Mouse (Mus musculus): ENCODE data around the gene Cbfa2t3.

The Cbfa2t3 gene

DNA sequence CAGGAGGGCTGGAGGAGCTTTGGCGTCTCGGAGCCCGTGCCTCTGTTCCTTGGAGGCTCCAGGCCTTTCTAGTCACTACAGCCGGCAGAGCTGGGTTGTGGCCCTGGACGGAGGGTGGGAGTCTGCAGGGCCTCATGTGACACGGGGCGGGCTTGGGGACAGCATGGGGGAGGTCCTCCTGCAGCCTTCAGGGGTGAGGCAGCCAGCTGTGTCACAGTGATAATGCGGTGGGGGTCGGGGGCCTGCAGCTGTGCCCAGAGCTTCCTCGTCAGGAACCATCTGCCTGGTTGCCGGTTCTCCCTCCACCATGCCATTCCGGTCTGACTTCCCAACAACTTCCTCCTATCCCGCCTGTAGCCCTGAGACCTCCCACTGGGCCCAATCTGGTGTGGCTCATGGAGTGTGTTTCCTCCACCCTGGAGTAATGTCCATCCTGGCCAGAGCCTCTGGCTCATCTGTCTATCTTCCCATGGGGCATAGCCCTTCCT lies at the start of gene Cbfa2t3:
Cbfa2t3 (minus strand) TSS at position 105 of the 488 bp plus-strand sequence.
- no peak for DNase-seq (ENCODE audit: low spot score)

DNA sequence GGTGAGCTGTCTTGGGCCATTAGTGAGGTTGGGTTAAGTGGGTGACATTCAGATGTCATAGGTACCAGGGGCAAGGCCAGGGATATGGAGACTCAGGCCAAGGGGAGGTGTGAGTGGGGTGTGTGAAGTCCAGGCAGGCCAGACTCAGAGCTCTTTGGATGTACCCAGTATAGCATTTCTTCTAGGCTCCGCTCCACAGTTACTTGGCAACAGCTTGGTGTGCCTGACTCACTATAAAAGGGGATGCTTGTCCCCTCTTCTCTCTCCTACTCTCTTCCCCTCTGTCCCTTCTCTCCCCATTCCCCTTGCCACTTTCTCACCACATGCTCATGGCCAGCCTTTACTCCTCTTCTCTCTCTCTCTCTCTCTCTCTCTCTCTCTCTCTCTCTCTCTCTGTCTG lies 48.9 kb upstream of the Cbfa2t3 start:
- DNase-seq (ENCODE audit: low spot score), result no peak

DNA sequence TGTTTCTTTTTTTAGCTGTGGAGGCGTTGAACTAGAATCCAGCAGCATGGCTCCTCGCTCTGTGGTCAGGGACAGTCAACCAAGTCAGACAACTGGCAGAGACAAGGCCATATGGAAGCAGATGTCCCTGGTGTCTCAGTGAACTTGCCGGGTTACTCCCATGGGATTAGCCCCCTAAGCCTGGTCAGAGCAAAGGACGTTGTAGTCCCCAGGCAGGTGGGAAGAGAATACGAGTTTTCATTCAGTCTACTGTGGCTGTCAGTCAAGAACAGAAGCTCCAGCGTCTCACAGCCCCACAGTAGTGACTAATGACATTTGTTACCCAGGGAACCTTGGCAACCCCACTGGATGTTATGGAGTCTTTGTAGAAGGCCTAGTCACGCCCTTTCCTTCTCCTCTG lies 47.5 kb upstream of the Cbfa2t3 start:
- peak; percentile 46 for DNase-seq (ENCODE audit: low spot score)

DNA sequence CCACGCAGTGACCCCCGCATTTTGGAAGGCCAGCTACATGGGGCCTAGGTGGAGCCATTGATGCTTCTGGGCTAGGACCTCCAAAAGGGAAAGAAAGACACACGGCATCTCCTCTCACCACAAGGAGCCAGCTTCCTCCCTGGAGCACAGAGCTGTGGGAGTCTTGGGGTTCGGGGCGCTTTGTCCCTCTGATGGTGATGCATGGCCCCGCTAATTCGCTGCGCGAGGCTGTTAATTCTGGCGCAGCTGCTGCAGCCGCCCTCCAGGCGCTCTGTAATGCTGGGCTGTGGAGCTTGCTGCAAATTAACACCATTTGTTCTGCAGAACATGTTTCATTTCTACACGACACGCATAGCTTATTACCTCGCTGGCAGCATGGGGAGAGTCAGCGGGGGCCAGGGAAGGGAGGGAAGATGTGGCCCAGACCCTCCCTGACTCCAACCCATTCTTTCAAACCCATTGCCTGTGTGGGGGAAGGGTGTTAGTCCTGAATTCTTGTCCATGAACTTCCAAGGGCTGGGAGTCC lies 46.9 kb upstream of the Cbfa2t3 start:
- DNase-seq (ENCODE audit: low spot score), result peak; percentile 53

DNA sequence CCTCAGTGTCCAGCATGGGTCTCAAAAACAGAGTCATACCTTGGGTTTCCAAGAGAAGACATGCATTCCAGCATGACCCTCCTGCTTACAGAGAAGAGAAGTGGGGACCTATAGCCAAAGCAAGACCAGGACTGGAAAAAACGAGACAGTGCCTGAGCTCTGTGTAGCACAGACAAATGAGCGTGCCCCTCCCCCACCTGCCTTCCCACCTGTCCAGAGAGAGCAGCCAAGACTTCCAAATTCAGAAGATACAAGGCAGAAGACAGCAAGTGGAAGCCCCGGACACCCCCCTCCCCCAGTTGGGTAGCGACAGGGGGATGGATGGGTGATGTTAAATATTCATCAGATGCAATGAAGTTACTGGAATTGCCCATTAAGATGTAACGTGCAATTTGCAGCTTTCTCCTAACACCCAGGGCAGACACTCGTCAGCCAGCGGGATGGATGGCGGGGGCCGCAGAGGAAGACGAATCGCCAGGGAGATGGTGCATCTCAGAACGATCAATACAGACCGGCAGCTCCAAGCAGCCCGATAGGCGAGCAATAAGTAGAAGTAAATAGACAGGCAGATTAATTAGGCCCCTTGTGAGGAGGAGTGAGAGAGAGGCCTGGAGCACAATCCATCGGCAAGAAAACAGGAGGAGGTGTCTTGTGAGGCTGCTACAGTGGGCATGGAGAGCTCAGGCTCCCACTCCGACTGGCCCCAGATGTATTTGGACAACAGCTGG lies 46.3 kb upstream of the Cbfa2t3 start:
- DNase-seq (ENCODE audit: low spot score), result peak; percentile 42

DNA sequence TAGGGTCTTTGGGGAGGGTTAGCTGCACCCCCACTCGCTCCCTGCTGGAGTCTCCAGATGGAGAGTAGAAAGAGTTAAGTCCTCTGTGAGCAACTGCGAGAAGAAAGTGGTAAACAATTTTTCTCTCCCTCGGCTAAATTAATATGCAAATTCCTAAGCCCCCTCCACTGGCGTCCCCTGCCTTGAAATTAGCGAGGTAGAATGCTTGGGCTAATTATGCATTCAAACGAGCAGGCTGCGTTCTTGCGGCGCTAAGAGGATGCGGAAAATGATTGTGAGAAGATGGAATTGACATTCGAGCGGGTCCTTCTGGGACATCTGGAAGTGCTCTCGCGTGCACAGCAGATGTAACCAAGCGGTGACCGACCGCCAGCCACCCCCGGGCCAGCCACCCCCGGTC lies 43.6 kb upstream of the Cbfa2t3 start:
- no peak for DNase-seq (ENCODE audit: low spot score)

DNA sequence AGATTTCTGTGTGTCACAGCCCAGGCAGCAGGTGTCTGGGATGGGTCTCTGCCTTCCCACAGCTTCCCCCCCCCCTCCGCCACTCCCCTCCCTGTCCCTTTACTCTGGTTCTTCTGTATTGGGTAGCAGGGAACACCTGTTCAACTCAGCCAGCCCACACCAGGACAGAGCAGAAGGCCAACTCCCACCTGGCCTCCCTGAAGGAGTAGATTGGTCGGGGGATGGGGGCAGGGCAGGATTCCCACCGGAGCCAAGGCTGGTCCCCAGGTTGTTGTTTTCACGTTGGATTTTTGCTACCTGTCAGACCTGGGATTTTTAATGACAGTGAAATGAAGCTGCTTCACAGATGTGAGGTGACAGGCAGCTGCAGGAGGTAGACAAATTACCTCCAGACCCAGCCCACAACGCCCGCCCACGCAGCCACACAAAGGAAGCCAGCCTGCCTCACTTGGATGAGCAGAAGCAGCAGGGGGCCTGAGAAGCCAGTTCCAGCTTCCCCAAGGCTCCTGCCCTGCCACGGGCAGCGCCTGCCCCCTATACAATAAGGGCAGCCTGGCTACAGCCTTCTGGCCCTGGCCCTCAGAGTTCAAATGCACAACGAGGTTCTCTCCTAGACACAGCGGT lies 40.3 kb upstream of the Cbfa2t3 start:
- peak; percentile 51 for DNase-seq (ENCODE audit: low spot score)

DNA sequence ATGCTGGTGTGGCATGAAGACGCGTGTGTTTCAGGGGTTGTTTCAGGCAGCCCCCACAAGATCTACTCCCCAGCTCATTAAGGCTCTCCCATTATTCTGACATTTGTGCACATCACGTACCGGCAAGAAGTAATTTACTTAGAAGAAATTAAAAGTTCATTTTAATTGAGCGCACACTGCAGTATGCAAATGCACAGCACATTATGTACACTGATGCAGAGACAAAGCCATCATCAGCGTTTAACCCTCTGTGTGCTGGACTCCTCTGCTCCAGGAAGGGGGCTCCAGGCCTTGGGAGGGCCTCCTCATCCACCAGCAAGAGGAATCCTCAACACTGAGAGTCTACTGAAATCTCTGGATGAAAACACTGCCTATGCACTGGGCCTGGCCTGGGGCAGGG lies 39.0 kb upstream of the Cbfa2t3 start:
- no peak for DNase-seq (ENCODE audit: low spot score)

DNA sequence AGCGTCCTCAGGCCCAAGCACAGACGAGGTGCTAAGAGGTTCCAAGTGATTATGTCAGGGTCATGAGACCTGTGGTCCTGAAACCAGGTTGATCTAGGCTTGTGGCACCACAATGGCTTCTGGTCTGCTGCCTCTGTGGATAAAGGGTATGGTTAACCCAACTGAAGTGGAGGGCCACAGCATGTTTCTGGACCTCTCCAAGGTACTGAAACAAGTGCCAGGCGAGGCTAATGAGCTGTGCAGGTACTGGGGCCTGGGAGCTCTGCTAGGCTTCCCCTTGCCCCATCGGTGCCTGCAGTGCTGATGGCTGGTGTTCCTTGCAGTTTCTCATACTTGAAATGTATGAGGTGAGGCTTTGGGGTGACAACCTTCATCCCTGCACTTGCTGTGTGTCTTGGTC lies 38.2 kb upstream of the Cbfa2t3 start:
- DNase-seq (ENCODE audit: low spot score), result no peak

DNA sequence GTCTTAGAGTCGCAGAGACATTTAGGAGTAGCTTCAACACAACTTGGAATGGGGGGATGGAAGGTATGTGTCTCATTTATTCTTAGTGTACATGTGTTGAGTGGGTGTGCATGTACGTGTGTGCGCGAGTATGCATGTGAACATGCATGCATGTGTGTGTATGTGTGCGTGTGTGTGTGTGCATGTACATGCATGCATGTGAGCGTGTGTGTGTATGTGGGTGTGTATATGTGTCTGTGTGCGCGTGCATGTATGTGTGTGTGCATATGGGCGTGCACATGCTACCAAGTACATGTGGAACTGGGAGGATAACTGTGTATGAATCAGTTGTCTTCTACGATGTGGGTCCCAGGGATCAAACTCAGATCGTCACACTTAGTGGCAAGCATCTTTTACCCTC lies 37.7 kb upstream of the Cbfa2t3 start:
- DNase-seq (ENCODE audit: low spot score), result no peak

DNA sequence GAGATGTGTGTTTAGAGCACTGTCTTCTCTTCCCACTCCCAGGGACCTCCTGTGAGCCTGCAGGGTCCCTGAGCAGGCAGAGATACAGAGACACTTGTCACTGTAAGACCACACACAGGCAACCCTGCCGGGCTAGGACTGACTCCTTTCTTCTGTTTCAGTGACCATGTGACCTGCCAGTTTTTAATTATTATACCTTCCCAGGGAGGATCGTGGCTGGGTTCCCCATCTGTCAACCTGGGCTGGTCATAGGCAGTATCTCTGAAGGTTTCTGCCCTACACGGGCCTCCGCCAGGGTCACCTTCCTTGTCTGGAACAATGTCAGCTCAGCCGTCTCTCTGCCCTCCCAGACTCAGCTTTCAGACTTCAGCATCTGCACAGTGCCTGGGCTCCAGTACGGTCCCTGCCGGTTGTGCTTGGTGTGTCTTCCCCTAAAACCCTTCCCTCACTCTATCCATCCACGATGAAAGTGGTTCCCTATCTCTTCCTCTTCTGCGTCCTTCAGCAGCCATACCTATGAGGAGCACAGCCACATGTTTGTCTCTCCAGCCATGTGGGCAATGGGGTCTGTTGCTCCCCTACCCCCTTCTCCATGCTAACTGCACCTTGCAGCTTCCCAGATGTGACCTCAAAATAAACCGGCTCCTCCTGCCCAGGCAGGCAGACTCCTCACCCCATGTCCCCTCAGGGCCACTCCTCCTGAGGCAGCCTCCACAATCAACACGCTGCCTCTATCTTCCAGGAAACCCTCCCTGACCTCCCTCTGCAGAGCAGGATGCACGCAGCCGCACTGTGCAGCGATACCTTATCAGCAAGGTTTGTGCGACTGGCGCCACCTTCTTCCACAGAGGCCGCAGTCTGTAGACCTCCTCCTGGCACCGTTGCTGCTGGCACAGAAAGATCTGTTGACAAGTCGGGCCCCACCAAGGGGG lies 36.9 kb upstream of the Cbfa2t3 start:
- DNase-seq (ENCODE audit: low spot score), result no peak

DNA sequence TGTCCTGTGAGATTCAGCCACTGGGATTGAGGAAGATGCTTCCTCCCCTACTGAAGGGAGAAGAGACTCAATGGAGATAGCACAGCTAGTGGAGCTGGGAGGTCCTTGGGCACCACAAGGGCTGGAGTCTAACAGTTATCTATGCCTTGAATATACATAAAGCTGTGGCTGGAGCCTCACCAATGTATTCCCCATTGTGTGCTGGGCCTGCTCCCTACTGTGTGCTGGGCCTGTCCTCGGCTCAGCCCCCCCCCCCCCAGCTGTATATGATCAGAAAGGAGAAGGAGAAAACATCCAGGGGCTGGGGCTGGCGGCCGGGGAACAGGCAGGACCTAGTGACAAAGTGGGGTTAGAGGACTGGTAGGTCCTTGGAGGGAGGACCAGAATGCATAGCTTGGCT lies 36.2 kb upstream of the Cbfa2t3 start:
- no peak for DNase-seq (ENCODE audit: low spot score)

DNA sequence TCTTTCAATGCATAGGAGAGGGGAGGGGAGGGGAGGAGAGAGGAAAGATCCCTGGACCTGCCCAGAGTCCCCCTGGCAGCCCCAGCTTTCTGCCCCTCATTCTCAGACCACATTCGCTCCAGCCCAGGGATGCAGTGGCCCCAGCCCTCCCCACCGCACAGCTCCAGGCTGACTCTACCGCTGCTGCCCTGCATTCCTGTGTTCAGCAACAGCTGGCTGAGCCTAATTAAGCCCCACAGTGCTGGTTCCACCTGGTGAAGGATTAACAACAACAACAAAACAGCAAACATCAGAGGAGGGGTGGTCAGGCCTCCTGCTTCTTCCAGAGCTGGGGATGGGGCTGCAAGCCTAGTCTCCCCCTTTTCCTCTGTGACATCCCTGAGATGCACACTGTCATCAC lies 29.7 kb upstream of the Cbfa2t3 start:
- no peak for DNase-seq (ENCODE audit: low spot score)

DNA sequence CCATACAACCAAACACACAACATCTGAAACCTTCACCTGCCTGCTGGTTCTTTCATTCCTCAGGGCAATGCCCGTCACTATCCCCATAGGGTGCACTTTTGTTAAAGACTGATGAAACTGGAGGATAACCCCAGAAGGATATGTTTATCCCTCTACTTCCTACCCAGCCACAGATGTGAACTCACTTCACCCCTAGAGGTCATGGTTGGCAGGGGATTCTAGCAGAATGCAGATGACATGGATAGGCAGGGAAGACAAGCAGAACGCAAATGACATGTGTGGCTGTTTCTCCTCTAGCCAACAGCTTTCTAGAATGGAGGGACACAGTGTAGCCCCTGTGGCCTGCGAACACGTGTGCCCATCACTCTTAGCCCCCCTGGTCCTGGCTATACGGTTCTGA lies 28.5 kb upstream of the Cbfa2t3 start:
- DNase-seq (ENCODE audit: low spot score), result no peak

DNA sequence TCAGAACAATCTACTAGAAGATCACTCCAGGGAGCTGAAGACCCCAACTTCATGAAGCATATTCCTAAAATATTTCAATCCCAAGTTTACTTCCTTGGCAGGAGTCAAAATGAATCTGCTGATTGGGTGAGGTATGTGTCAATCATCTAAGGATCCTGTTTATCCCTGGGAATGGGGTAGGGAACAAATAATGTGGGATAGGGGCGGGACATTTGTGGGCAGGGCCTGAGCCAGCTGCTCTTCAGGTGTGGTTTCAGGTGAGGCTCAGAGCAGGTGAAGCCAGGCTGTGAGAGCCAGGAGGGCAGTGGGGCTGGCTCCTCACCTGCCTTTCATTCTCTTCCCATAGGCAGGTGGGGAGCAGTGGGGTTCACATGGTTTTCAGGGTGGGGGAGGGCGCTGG lies 27.9 kb upstream of the Cbfa2t3 start:
- no peak for DNase-seq (ENCODE audit: low spot score)

DNA sequence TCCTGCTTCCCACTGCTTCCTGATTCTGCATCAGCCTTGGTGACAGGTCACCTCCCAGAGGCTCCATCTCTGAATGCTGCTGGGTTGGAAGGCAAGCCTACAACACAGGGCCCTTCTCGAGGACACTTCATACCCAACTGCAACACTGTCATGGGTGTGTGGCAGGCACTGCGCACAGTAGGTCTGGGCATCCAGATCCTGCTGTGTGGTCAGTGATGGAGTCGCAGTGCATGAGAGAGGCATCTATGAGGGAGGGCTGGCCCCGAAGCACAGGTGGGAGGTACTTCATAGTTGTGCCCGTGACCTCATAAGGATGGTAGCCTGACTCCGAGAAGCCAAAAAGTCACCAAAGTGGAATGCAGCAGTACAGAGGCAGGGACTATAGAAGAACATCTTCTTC lies 26.3 kb upstream of the Cbfa2t3 start:
- no peak for DNase-seq (ENCODE audit: low spot score)

DNA sequence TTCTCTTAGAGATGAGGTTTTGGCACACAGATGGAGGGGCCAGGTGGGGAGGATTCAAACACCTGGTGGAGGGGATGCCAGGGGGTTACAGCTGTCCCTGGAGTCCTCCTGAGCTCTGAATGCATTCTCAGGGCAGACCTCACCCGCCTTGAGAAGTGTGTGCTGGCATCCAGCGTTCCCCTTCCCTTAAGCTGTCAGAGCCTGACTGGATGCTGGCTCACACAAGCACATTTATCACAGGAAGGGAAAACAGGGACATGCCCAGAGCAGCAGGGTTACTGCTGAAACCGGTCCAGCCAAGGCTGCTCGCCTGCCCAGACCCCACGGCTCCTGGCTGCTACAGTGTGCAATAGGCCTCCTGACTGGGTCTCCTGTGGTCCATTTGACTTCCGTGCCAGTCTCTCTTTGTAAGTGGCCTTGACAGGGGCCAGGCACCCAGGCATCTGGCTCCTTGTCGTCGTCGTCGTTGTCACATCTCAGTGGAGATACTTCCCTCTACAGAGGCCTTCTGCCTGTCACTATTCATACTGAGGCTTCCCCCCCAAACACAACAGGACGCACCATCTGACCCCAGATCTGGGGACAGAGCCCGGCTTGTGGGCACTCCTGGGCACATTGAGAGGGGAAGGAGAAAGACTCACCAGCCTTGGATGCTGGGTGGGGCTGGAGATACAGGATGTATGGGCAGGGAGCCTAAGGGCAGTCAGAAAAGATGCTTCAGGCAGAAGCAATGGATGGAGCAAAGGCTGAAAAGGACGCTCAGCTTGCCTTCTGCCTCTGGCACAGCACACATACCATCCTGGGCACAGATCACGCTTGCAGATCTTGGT lies 22.1 kb upstream of the Cbfa2t3 start:
- peak; percentile 62 for DNase-seq (ENCODE audit: low spot score)

DNA sequence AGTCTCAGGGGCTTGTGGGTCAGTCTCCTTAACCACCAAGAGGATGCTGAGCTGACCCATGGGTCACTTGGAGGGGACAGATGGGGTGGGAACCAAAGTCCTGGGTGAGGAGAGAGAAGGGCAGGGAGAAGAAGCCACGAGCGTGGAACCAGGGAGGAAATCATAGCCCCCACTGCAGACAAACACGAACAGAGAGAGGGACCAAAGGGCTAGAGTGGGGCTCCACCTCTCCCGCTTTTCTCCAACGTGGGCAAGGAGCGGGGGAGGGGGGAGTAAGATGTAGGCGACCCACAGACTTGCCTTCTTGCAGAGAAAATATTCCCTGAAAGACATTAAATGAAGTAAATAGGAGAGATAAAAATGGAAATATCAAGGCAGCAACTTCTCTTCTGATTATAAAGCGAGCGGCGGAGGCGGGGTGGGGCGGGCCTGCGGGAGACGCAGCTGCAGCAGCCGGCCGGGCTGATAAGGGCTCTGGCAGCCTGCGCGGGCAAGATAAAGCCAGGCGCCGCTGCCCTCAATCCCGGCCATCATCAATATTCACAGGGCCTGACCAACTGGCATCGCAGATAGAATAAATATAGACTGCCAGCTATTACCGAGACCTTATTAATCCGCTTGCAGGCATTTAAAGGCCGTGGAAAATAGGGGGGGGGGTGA lies 21.3 kb upstream of the Cbfa2t3 start:
- DNase-seq (ENCODE audit: low spot score), result peak; percentile 81

DNA sequence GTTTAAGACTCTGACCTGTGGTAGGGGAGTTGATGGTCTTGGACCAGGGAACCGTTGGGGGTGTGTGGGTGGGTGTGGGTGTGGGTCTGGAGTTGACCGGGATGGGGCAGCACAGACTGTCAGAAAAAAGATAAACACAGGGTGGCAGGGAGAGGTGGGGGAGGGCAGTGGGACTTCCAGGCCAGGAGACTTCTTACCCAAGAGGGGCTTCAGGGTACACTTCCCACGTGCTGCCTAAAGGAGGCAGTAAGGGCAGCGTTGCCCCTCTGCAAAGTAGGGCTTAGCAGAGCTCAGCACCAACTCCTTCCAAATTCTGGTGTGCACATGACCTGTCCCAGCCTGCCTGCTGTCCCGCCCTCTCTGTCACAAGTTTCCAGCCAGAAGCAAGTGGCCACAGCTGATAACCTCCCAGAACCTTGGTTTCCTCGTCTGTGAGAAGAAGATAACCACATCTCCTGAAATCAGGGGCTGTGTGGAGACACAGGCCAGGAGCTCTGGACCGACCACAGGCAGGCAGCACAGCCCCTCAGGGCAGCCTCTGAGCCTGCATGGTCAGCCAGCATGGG lies 20.7 kb upstream of the Cbfa2t3 start:
- peak; percentile 62 for DNase-seq (ENCODE audit: low spot score)

DNA sequence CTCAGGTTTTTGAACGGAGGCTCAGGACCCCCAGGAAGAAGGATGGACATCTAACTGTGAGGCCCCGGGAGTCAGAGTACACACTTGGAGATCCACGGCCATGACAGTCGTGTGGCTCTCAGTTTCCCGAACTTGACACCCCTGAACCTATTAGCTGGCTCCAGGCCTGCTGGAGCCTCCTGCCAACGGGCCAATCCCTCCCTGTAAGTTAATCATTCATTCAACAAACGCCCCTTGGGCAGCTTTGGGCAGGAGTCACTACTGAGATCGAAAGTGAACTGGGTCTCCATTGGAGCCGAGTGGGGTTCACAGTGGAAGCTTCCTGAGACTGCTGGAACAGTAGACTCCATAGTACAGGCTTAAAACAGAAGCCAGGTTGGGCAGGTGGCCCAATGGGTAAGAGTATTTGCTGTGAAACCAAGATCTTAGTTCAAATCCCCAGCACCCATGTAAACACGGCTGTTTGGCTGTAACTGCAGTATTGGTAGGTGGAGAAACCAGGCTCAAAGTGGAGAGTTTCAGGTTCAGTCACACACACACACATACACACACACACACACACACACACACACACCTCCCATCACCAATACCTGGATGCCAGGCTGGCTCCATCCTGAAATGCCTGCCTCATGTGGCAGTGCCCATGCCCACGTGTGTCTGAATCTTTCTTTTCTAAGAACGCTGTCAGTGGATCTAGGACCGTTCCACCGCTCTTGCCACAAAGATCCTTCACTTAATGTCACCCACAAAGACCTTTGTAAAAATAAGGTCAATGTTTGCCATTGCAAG lies 20.0 kb upstream of the Cbfa2t3 start:
- DNase-seq (ENCODE audit: low spot score), result no peak

Measured in MN1 (cell line).